Mouse (Mus musculus): Measurements from ENCODE around the gene Scpep1. TPM values are rescaled to one million over a fixed set of nuclear protein-coding genes. Genes with fewer than 3 reads are reported as not detected.

Scpep1 gene
- polyA plus RNA-seq, 1 experiment from 2014 or later = 57.7 TPM

- Histone ChIP-seq H3K4me3 (ENCODE audit: low read depth, low read length) (no peak overlapping the region), H3K27ac (ENCODE audit: low read depth, low read length) (no peak overlapping the region), H3K9me3 (ENCODE audit: control insufficient read depth, low read length) (no peaks in the 10 kb centered on the region), H3K36me3 (ENCODE audit: control insufficient read depth, insufficient read depth, low read length) (peaks cover 2% of the 10 kb centered on the region), H3K4me2 (ENCODE audit: low read depth) (no peak overlapping the region), H3K9ac (ENCODE audit: low read length) (no peak overlapping the region), H3K27me3 (ENCODE audit: control insufficient read depth, insufficient read depth, low read length) (no peaks in the 10 kb centered on the region), H3K4me1 (ENCODE audit: control insufficient read depth, insufficient read depth, low read length) (no peaks in the 10 kb centered on the region)
- WGBS = 82% methylated on average over 8 of the region's 8 CpGs
- no peak for ATAC-seq (ENCODE audit: insufficient read depth, low FRiP score, low TSS enrichment)
- no peak for DNase-seq (ENCODE audit: low spot score)
Measured at GRCm38 (mm10) chr11:88945971-88946585, 9.2 kb downstream of the Scpep1 start.

GRCm38 (mm10) chr11:88941489-88941888 lies 13.8 kb downstream of the Scpep1 start:
- Histone ChIP-seq H3K9ac (ENCODE audit: low read length) (no peak overlapping the region), H3K27me3 (ENCODE audit: control insufficient read depth, insufficient read depth, low read length) (no peaks in the 10 kb centered on the region)
- WGBS = 81% methylated on average over 12 of the region's 12 CpGs

GRCm38 (mm10) chr11:88939634-88940033 lies 15.6 kb downstream of the Scpep1 start:
- no peaks in the 10 kb centered on the region for H3K27me3 ChIP-seq (ENCODE audit: control insufficient read depth, insufficient read depth, low read length)
- no peak overlapping the region for H3K4me2 ChIP-seq (ENCODE audit: low read depth)
- peaks cover 2% of the 10 kb centered on the region; the same call in 1 of the 2 replicates for H3K36me3 ChIP-seq (ENCODE audit: control insufficient read depth, insufficient read depth, low read length)
- ATAC-seq (ENCODE audit: insufficient read depth, low FRiP score, low TSS enrichment) (no peak), DNase-seq (ENCODE audit: low spot score) (no peak)
- no peaks in the 10 kb centered on the region for H3K9me3 ChIP-seq (ENCODE audit: control insufficient read depth, low read length)
- no peak overlapping the region for H3K9ac ChIP-seq (ENCODE audit: low read length)
- H3K4me3 ChIP-seq (ENCODE audit: low read depth, low read length) = no peak overlapping the region
- H3K4me1 ChIP-seq (ENCODE audit: control insufficient read depth, insufficient read depth, low read length) = no peaks in the 10 kb centered on the region
- no peak overlapping the region for H3K27ac ChIP-seq (ENCODE audit: low read depth, low read length)
- WGBS = 96% methylated on average over 4 of the region's 4 CpGs

More at GRCm38 (mm10) chr11:88941489-88941888, 13.8 kb downstream of the Scpep1 start:
- no peaks in the 10 kb centered on the region for H3K4me1 ChIP-seq (ENCODE audit: control insufficient read depth, insufficient read depth, low read length)
- no peaks in the 10 kb centered on the region for H3K9me3 ChIP-seq (ENCODE audit: control insufficient read depth, low read length)
- H3K4me3 ChIP-seq (ENCODE audit: low read depth, low read length) = no peak overlapping the region
- no peaks in the 10 kb centered on the region; the same call in none of the 2 replicates for H3K36me3 ChIP-seq (ENCODE audit: control insufficient read depth, insufficient read depth, low read length)
- no peak overlapping the region for H3K4me2 ChIP-seq (ENCODE audit: low read depth)
- DNase-seq (ENCODE audit: low spot score) (no peak), ATAC-seq (ENCODE audit: insufficient read depth, low FRiP score, low TSS enrichment) (no peak)
- H3K27ac ChIP-seq (ENCODE audit: low read depth, low read length) = no peak overlapping the region

GRCm38 (mm10) chr11:88938770-88939169 lies 16.5 kb downstream of the Scpep1 start:
- H3K9ac ChIP-seq (ENCODE audit: low read length) = no peak overlapping the region
- no peaks in the 10 kb centered on the region for H3K4me1 ChIP-seq (ENCODE audit: control insufficient read depth, insufficient read depth, low read length)
- no peak overlapping the region for H3K4me3 ChIP-seq (ENCODE audit: low read depth, low read length)
- H3K36me3 ChIP-seq (ENCODE audit: control insufficient read depth, insufficient read depth, low read length) = peaks cover 2% of the 10 kb centered on the region; the same call in 1 of the 2 replicates
- no peak overlapping the region for H3K27ac ChIP-seq (ENCODE audit: low read depth, low read length)
- H3K9me3 ChIP-seq (ENCODE audit: control insufficient read depth, low read length) = no peaks in the 10 kb centered on the region
- ATAC-seq (ENCODE audit: insufficient read depth, low FRiP score, low TSS enrichment) (no peak), DNase-seq (ENCODE audit: low spot score) (no peak)
- 95% methylated on average over 2 of the region's 2 CpGs for WGBS
- no peak overlapping the region for H3K4me2 ChIP-seq (ENCODE audit: low read depth)
- no peaks in the 10 kb centered on the region for H3K27me3 ChIP-seq (ENCODE audit: control insufficient read depth, insufficient read depth, low read length)

GRCm38 (mm10) chr11:88937886-88938285 lies 17.4 kb downstream of the Scpep1 start:
- no peak overlapping the region for H3K4me2 ChIP-seq (ENCODE audit: low read depth)
- no peaks in the 10 kb centered on the region for H3K27me3 ChIP-seq (ENCODE audit: control insufficient read depth, insufficient read depth, low read length)
- 91% methylated on average over 2 of the region's 2 CpGs for WGBS
- H3K9me3 ChIP-seq (ENCODE audit: control insufficient read depth, low read length) = no peaks in the 10 kb centered on the region
- no peaks in the 10 kb centered on the region for H3K4me1 ChIP-seq (ENCODE audit: control insufficient read depth, insufficient read depth, low read length)
- no peak overlapping the region for H3K4me3 ChIP-seq (ENCODE audit: low read depth, low read length)
- peaks cover 2% of the 10 kb centered on the region; the same call in 1 of the 2 replicates for H3K36me3 ChIP-seq (ENCODE audit: control insufficient read depth, insufficient read depth, low read length)
- H3K27ac ChIP-seq (ENCODE audit: low read depth, low read length) = no peak overlapping the region
- no peak for DNase-seq (ENCODE audit: low spot score)
- no peak overlapping the region for H3K9ac ChIP-seq (ENCODE audit: low read length)
- ATAC-seq (ENCODE audit: insufficient read depth, low FRiP score, low TSS enrichment) = no peak

- Histone ChIP-seq H3K9me3 (ENCODE audit: control insufficient read depth, low read length) (no peaks in the 10 kb centered on the region), H3K27ac (ENCODE audit: low read depth, low read length) (no peak overlapping the region), H3K9ac (ENCODE audit: low read length) (no peak overlapping the region), H3K4me3 (ENCODE audit: low read depth, low read length) (no peak overlapping the region), H3K27me3 (ENCODE audit: control insufficient read depth, insufficient read depth, low read length) (no peaks in the 10 kb centered on the region), H3K4me2 (ENCODE audit: low read depth) (no peak overlapping the region), H3K36me3 (ENCODE audit: control insufficient read depth, insufficient read depth, low read length) (0 out of 2 replicates have a peak, but pooled peaks cover 2% of the 10 kb centered on the region), H3K4me1 (ENCODE audit: control insufficient read depth, insufficient read depth, low read length) (no peaks in the 10 kb centered on the region)
- DNase-seq (ENCODE audit: low spot score) = no peak
- no peak for ATAC-seq (ENCODE audit: insufficient read depth, low FRiP score, low TSS enrichment)
- WGBS = 95% methylated on average over 19 of the region's 19 CpGs
Measured at GRCm38 (mm10) chr11:88934089-88935000, 20.9 kb downstream of the Scpep1 start.

GRCm38 (mm10) chr11:88933030-88933429 lies 22.2 kb downstream of the Scpep1 start:
- H3K9me3 ChIP-seq (ENCODE audit: control insufficient read depth, low read length) = no peaks in the 10 kb centered on the region
- 95% methylated on average over 9 of the region's 9 CpGs for WGBS
- ATAC-seq (ENCODE audit: insufficient read depth, low FRiP score, low TSS enrichment) = no peak
- no peak for DNase-seq (ENCODE audit: low spot score)
- no peaks in the 10 kb centered on the region for H3K27me3 ChIP-seq (ENCODE audit: control insufficient read depth, insufficient read depth, low read length)
- 0 out of 2 replicates have a peak, but pooled peaks cover 5% of the 10 kb centered on the region for H3K36me3 ChIP-seq (ENCODE audit: control insufficient read depth, insufficient read depth, low read length)
- H3K4me3 ChIP-seq (ENCODE audit: low read depth, low read length) = no peak overlapping the region
- H3K9ac ChIP-seq (ENCODE audit: low read length) = no peak overlapping the region
- H3K4me1 ChIP-seq (ENCODE audit: control insufficient read depth, insufficient read depth, low read length) = no peaks in the 10 kb centered on the region
- H3K27ac ChIP-seq (ENCODE audit: low read depth, low read length) = no peak overlapping the region
- H3K4me2 ChIP-seq (ENCODE audit: low read depth) = no peak overlapping the region

- 72% methylated on average over 14 of the region's 14 CpGs for WGBS
- Histone ChIP-seq H3K4me3 (ENCODE audit: low read depth, low read length) (no peak overlapping the region), H3K27me3 (ENCODE audit: control insufficient read depth, insufficient read depth, low read length) (no peaks in the 10 kb centered on the region), H3K36me3 (ENCODE audit: control insufficient read depth, insufficient read depth, low read length) (0 out of 2 replicates have a peak, but pooled peaks cover 5% of the 10 kb centered on the region), H3K4me2 (ENCODE audit: low read depth) (no peak overlapping the region), H3K4me1 (ENCODE audit: control insufficient read depth, insufficient read depth, low read length) (no peaks in the 10 kb centered on the region), H3K9ac (ENCODE audit: low read length) (no peak overlapping the region), H3K27ac (ENCODE audit: low read depth, low read length) (no peak overlapping the region), H3K9me3 (ENCODE audit: control insufficient read depth, low read length) (no peaks in the 10 kb centered on the region)
- ATAC-seq (ENCODE audit: insufficient read depth, low FRiP score, low TSS enrichment) (no peak), DNase-seq (ENCODE audit: low spot score) (no peak)
Measured at GRCm38 (mm10) chr11:88931692-88932530, 23.4 kb downstream of the Scpep1 start.
